Mouse (Mus musculus): ENCODE measurements around the gene Rinl. TPM values are rescaled to one million over a fixed set of nuclear protein-coding genes. Genes with fewer than 3 reads are reported as not detected.

Rinl gene
- polyA plus RNA-seq, 1 experiment from 2014 or later: 2.7 TPM

DNA sequence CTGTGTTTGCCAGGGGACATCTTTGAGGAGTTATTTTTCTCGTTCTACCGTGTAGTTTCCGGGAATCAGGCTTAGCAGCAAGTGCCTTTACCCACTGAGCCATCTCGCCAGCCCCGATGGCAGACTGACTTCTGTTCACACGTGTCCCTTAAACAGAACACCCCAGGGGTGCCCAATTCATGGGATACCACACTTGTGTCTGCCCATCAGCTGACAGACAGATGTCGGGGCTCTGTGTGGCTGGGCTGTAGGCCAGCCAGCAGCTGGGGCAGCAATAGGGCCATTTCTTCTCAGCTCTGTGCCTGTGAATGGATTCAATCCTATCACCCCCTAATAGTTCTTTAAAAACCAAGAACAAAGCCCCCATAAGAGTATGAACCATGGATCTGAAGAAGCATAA is 13.6 kb upstream of the Rinl start:
- Histone ChIP-seq H3K4me3 (replicated peaks; ENCODE audit: low read length) (no peak overlapping the region), H3K36me3 (replicated peaks; ENCODE audit: control insufficient read depth, insufficient read depth) (peaks cover 15% of the 10 kb centered on the region), H3K4me1 (replicated peaks; ENCODE audit: control insufficient read depth, insufficient read depth, low read length) (0 out of 2 replicates have a peak, but pooled peaks cover 5% of the 10 kb centered on the region), H3K9me3 (ENCODE audit: control insufficient read depth, low read length) (no peaks in the 10 kb centered on the region), H3K27ac (no peak overlapping the region), H3K4me2 (replicated peaks) (no peak overlapping the region), H3K9ac (no peak overlapping the region), H3K27me3 (ENCODE audit: control insufficient read depth, insufficient read depth, low read length) (no peaks in the 10 kb centered on the region)
- WGBS: 78% methylated on average over 7 of the region's 7 CpGs
- DNase-seq (ENCODE audit: low spot score) (no peak), ATAC-seq (ENCODE audit: low FRiP score) (no peak)

DNA sequence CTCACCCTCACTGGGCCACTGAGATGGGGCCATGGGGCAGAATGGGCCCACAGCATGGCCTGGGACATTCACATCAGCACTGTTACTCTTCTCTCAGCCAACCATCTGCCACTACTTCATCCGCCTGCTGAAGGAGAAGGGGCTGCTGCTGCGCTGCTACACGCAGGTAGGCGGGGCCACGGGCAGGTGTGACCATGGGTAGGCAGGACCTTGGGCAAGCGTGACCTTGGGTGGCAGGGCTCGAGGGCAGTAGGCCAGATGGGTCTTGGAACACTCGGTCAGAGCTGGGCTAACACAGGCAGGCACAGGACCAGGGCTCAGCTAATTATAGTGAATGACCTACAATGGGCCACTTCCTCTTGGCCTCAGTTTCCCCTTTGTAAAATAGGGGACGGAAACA is 9.9 kb upstream of the Rinl start:
- 0 out of 2 replicates have a peak, but pooled peaks cover 5% of the 10 kb centered on the region for H3K4me1 ChIP-seq (replicated peaks; ENCODE audit: control insufficient read depth, insufficient read depth, low read length)
- DNase-seq (ENCODE audit: low spot score): no peak
- no peak for ATAC-seq (ENCODE audit: low FRiP score)
- no peak overlapping the region for H3K4me3 ChIP-seq (replicated peaks; ENCODE audit: low read length)
- H3K9me3 ChIP-seq (ENCODE audit: control insufficient read depth, low read length): no peaks in the 10 kb centered on the region
- no peak overlapping the region for H3K9ac ChIP-seq
- H3K36me3 ChIP-seq (replicated peaks; ENCODE audit: control insufficient read depth, insufficient read depth): peaks cover 28% of the 10 kb centered on the region
- no peak overlapping the region for H3K27ac ChIP-seq
- no peaks in the 10 kb centered on the region for H3K27me3 ChIP-seq (ENCODE audit: control insufficient read depth, insufficient read depth, low read length)
- H3K4me2 ChIP-seq (replicated peaks): no peak overlapping the region
- 92% methylated on average over 9 of the region's 9 CpGs for WGBS

DNA sequence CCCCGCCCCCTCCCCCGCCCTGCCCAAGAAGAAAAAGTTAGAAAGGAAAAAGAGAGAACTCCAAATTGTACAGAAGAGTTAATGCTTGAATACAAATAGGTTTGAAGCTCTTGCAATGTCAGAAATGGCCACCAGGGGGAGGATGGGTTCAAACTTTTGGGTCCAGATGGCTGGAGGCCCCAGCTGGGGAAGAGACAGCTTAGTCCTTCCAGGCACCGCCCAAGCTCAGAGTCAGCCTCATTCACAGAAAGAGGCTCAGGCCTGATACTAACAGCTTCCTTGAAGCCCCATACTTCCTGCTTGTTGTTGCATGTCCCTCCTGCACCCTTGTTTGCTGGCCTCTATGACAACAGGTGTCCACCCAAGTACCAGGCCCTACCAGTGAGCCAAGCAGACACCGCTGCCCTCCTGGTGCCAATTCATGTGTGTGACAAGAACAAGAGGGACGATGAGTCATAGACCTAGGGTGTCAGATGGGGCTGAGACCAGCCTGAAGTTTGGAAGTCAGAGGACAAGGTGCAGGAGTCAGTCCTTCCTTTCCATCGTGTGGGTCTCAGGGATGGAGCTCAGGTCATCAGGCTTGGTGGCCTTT is 8.6 kb upstream of the Rinl start:
- H3K9me3 ChIP-seq (ENCODE audit: control insufficient read depth, low read length): no peaks in the 10 kb centered on the region
- H3K4me2 ChIP-seq (replicated peaks): no peak overlapping the region
- H3K27me3 ChIP-seq (ENCODE audit: control insufficient read depth, insufficient read depth, low read length): no peaks in the 10 kb centered on the region
- H3K36me3 ChIP-seq (replicated peaks; ENCODE audit: control insufficient read depth, insufficient read depth): peaks cover 34% of the 10 kb centered on the region
- no peak overlapping the region for H3K4me3 ChIP-seq (replicated peaks; ENCODE audit: low read length)
- no peak overlapping the region for H3K9ac ChIP-seq
- 46% methylated on average over 6 of the region's 6 CpGs for WGBS
- H3K4me1 ChIP-seq (replicated peaks; ENCODE audit: control insufficient read depth, insufficient read depth, low read length): no peaks in the 10 kb centered on the region
- ATAC-seq (ENCODE audit: low FRiP score) (peak; percentile 65; the same call in 1 of the 2 replicates), DNase-seq (ENCODE audit: low spot score) (peak; percentile 93)
- H3K27ac ChIP-seq: no peak overlapping the region

DNA sequence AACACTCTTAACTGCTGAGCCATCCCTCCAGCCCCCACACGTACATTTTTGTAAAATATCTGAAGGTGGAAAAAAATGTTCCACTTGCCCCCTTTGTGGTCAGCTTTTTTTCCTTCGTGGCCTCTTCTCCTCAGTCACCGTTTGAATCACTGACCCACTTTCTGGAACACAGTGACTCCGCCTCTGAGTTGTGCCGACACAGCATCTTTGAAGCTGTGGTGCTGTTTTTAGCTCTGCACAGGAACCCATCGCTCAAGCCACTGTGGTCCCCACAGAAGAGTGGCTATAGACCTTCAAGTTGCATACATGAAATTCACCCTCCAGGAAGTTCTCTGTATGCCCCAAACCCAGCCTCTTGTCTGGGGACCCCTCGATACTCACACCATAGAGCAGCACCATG is 7.9 kb upstream of the Rinl start:
- 91% methylated on average over 7 of the region's 7 CpGs for WGBS
- ATAC-seq (ENCODE audit: low FRiP score): no peak
- no peaks in the 10 kb centered on the region for H3K27me3 ChIP-seq (ENCODE audit: control insufficient read depth, insufficient read depth, low read length)

DNA sequence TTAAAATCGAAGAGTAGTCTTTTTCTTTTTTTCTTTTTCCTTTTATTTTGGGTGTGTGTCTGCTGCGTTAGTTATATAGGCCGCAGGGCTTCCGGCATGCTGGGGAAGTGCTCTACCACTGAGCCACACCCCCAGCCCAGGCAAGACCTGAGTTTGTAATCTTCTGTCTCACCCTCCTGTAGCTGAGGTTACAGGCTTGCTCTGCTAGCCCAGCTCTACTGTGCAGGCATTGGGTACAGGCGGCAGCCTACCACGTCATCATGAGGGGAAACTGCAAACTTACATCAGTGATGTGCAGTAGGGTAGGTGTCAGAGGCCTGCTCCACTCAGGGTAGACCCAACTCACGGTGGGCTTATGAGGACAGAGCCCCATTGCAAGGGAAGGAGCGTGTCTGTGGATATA is 7.5 kb upstream of the Rinl start:
- Histone ChIP-seq H3K4me2 (replicated peaks) (no peak overlapping the region), H3K9me3 (ENCODE audit: control insufficient read depth, low read length) (no peaks in the 10 kb centered on the region), H3K4me3 (replicated peaks; ENCODE audit: low read length) (no peak overlapping the region), H3K4me1 (replicated peaks; ENCODE audit: control insufficient read depth, insufficient read depth, low read length) (no peaks in the 10 kb centered on the region), H3K36me3 (replicated peaks; ENCODE audit: control insufficient read depth, insufficient read depth) (peaks cover 39% of the 10 kb centered on the region), H3K27ac (no peak overlapping the region), H3K27me3 (ENCODE audit: control insufficient read depth, insufficient read depth, low read length) (no peaks in the 10 kb centered on the region), H3K9ac (no peak overlapping the region)
- whole genome bisulfite sequencing: 90% methylated on average over 8 of the region's 8 CpGs
- ATAC-seq (ENCODE audit: low FRiP score): no peak
- DNase-seq (ENCODE audit: low spot score): no peak

More for the DNA sequence above, 7.9 kb upstream of the Rinl start:
- DNase-seq (ENCODE audit: low spot score): no peak
- no peak overlapping the region for H3K4me2 ChIP-seq (replicated peaks)
- no peak overlapping the region for H3K27ac ChIP-seq
- H3K4me3 ChIP-seq (replicated peaks; ENCODE audit: low read length): no peak overlapping the region
- H3K9ac ChIP-seq: no peak overlapping the region
- peaks cover 35% of the 10 kb centered on the region for H3K36me3 ChIP-seq (replicated peaks; ENCODE audit: control insufficient read depth, insufficient read depth)
- no peaks in the 10 kb centered on the region for H3K4me1 ChIP-seq (replicated peaks; ENCODE audit: control insufficient read depth, insufficient read depth, low read length)
- no peaks in the 10 kb centered on the region for H3K9me3 ChIP-seq (ENCODE audit: control insufficient read depth, low read length)

DNA sequence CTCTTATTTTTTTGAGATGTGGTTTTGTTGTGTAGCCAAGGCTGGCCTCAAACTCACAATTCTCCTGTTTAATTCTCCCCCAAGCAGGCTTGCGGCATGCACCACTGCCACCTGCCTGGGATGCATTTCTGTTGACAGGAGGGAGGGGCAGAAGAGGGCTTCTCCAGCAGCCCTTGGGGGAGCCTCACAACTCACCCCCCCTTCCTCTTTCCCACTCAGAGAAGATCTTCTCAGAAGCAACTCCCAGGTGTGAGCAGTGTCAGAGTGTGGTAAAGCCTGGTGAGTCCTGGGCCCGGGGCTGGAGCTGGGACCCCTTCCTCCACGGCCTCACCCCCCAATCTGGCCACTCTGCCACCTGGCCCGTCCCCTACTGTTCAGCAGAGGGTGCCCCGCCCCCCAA is 3.6 kb upstream of the Rinl start:
- H3K36me3 ChIP-seq (replicated peaks; ENCODE audit: control insufficient read depth, insufficient read depth): peaks cover 31% of the 10 kb centered on the region
- no peak overlapping the region for H3K9ac ChIP-seq
- no peak for ATAC-seq (ENCODE audit: low FRiP score)

DNA sequence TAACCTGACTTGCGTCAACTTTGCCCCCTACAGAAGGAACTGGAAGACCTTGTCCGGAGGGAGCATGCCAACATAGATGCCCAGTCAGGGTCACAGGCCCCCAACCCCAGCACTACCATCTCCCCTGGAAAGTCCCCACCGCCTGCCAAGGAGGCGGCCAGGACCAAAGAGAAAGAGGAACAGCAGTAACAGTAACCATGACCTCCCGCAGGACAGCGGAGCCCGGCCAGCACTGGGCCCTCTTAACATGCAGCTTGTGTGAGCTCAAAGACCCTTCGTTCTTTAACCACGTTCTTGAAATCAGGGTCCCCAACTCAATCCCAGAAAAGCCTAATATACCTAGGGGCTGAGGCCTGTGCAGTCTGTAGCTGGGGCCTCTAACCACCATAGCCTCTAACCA is 885 bp upstream of the Rinl start:
- Histone ChIP-seq H3K4me2 (replicated peaks) (no peak overlapping the region), H3K4me1 (replicated peaks; ENCODE audit: control insufficient read depth, insufficient read depth, low read length) (no peaks in the 10 kb centered on the region), H3K9me3 (ENCODE audit: control insufficient read depth, low read length) (no peaks in the 10 kb centered on the region), H3K9ac (no peak overlapping the region), H3K27me3 (ENCODE audit: control insufficient read depth, insufficient read depth, low read length) (no peaks in the 10 kb centered on the region), H3K27ac (no peak overlapping the region), H3K4me3 (replicated peaks; ENCODE audit: low read length) (no peak overlapping the region), H3K36me3 (replicated peaks; ENCODE audit: control insufficient read depth, insufficient read depth) (peaks cover 27% of the 10 kb centered on the region)
- no peak for DNase-seq (ENCODE audit: low spot score)
- no peak for ATAC-seq (ENCODE audit: low FRiP score)
- WGBS: 95% methylated on average over 9 of the region's 9 CpGs

More for the DNA sequence above, 3.6 kb upstream of the Rinl start:
- H3K4me2 ChIP-seq (replicated peaks): no peak overlapping the region
- no peak for DNase-seq (ENCODE audit: low spot score)
- no peaks in the 10 kb centered on the region for H3K4me1 ChIP-seq (replicated peaks; ENCODE audit: control insufficient read depth, insufficient read depth, low read length)
- H3K4me3 ChIP-seq (replicated peaks; ENCODE audit: low read length): no peak overlapping the region
- no peak overlapping the region for H3K27ac ChIP-seq
- WGBS: 78% methylated on average over 5 of the region's 5 CpGs
- H3K9me3 ChIP-seq (ENCODE audit: control insufficient read depth, low read length): no peaks in the 10 kb centered on the region
- no peaks in the 10 kb centered on the region for H3K27me3 ChIP-seq (ENCODE audit: control insufficient read depth, insufficient read depth, low read length)

DNA sequence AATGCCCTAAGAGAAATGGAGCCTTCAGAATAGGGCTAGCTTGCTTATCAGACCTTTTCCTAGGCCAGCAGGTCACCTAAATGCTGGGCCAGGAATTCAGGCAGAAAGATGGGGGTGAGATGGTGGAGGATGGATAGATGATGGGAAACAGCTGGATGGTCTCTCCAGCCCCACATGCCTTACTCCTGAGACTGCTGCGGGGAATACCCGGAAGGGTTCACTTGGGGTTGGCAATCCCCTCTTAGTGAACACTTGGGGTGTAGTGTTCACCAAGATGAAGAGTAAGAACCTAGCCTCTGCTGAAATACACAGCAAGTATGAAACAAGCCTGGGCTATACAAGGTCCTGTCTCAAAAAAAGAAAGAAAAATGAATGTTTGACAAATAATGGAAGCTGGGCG is 466 bp downstream of the Rinl start:
- H3K9ac ChIP-seq: no peak overlapping the region
- ATAC-seq (ENCODE audit: low FRiP score): no peak
- no peaks in the 10 kb centered on the region for H3K9me3 ChIP-seq (ENCODE audit: control insufficient read depth, low read length)
- WGBS: 81% methylated on average over 3 of the region's 3 CpGs
- no peak overlapping the region for H3K4me3 ChIP-seq (replicated peaks; ENCODE audit: low read length)
- H3K36me3 ChIP-seq (replicated peaks; ENCODE audit: control insufficient read depth, insufficient read depth): peaks cover 14% of the 10 kb centered on the region
- no peak overlapping the region for H3K4me2 ChIP-seq (replicated peaks)
- no peaks in the 10 kb centered on the region for H3K4me1 ChIP-seq (replicated peaks; ENCODE audit: control insufficient read depth, insufficient read depth, low read length)
- H3K27me3 ChIP-seq (ENCODE audit: control insufficient read depth, insufficient read depth, low read length): no peaks in the 10 kb centered on the region
- no peak for DNase-seq (ENCODE audit: low spot score)
- H3K27ac ChIP-seq: no peak overlapping the region

DNA sequence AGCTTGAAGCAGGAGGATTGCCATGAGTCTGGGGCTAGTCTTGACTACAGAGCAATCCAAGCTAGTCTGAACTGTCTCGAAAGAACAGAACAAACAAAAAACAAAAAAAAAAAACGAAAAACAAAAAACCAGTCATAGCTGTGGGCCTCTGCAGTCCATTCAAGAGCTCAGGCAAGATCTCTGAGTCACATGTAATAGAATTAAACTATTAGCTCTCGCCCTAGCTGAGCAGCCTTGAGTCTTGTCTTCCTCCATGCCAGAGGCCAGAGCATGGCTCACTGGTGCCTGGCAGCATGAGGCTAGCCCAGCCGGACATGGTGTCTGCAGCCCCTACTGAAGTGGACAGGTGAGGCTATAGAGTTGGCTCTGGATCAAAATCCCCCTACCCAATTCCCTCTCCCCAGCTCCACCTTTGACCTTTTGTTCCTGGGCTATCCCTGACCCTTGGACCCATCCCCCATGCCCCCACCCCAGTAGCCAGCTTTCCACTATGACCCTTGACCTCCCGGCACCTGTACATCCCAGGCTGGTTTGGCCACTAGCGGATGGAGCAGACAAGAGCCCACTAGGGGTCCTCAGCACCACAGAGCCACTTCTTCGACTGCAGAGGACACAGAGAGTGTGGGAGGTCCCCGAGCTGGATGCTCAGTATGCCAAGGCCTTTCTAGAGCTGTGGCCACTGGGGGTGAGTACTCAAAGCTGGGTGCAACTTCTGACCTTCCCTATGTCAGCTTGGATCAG is 1.5 kb downstream of the Rinl start:
- H3K27me3 ChIP-seq (ENCODE audit: control insufficient read depth, insufficient read depth, low read length): no peaks in the 10 kb centered on the region
- no peaks in the 10 kb centered on the region for H3K9me3 ChIP-seq (ENCODE audit: control insufficient read depth, low read length)
- H3K9ac ChIP-seq: no peak overlapping the region
- no peaks in the 10 kb centered on the region for H3K4me1 ChIP-seq (replicated peaks; ENCODE audit: control insufficient read depth, insufficient read depth, low read length)
- H3K4me3 ChIP-seq (replicated peaks; ENCODE audit: low read length): no peak overlapping the region
- no peak overlapping the region for H3K27ac ChIP-seq
- H3K4me2 ChIP-seq (replicated peaks): no peak overlapping the region
- DNase-seq (ENCODE audit: low spot score) (no peak), ATAC-seq (ENCODE audit: low FRiP score) (peak; percentile 56; the same call in 1 of the 2 replicates)
- peaks cover 12% of the 10 kb centered on the region for H3K36me3 ChIP-seq (replicated peaks; ENCODE audit: control insufficient read depth, insufficient read depth)
- WGBS: 41% methylated on average over 8 of the region's 8 CpGs
